Mouse (Mus musculus) bone marrow, adult 2 months (tissue): ENCODE measurements at regions not wholly inside any gene's neighbourhood (a gene's known extent, or its start where the extent isn't known, plus 50 kb on each side); places are given as distances from the start of the nearest gene placed in this dataset.

Source experiments
- CTCF ChIP-seq: fragments of 200-500 bp; IDR thresholded peaks from 2 replicates; pipeline ENCODE4 v1.5.1; 2011; ENCODE audit warnings: low read length, control low read depth; ENCODE audit not compliant: control insufficient read depth, insufficient read depth
- POLR2A ChIP-seq: fragments of 200-500 bp; IDR thresholded peaks from 2 replicates; pipeline ENCODE4 v1.6.1; 2011; ENCODE audit warnings: low read depth, mild to moderate bottlenecking, control low read depth, low read length, borderline replicate concordance; ENCODE audit not compliant: control insufficient read depth

DNA sequence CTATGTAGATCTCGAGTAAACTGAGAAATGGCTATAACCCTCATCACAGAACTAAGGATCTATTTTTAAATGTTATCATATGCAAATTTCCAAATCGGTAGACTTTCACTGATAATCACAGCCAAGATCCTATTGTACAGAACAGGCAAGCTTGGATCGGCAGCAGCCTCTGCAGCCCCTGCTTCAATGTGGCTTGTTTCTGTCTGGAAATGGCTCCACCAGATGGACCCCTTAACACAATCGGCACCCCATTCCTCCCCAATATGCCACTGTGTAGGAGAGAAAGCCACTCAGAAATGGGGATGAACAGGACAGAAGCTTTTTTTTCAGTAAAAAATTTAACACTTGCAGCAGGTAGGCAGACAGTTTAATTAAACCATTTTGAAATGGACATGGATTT lies 61.5 kb upstream of the Inhba start:
- TF ChIP-seq POLR2A, result no peak
- TF ChIP-seq CTCF, result no peak
